Comparison of ENCODE assay signal across 14 mouse cellular contexts in the genomic region with DNA sequence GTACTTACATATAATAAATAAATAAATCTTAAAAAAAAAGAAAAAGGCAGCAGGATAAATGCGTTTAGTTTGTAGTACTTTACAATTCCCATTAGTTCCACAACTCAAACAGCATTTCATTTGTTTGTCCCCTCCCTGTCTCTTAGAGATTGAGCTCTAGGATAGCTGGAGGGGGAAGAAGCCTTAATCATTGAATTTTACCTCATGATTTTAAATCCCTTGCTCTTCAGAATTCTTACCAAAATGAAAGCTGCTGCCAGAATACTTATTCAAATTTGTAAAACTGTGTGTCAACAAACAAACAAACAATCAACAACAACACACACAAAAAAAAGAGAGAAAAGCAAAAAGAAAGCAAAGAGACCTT. TPM values are rescaled to one million over a fixed set of nuclear protein-coding genes. Genes with fewer than 3 reads are reported as not detected.
DNase-seq lines count a peak whose midpoint lies in the region; ATAC-seq and TF ChIP-seq lines count a peak whose summit lies in the region.
"Had no signal": no experiment of that assay in that cellular context is flagged by ENCODE, and none has a peak within 500 bp of the region (broad histone marks: within the 10 kb centered on the region; RNA-seq: fewer than 3 reads in every experiment).

No protein-coding gene starts in this region.

- H3K36me3 ChIP-seq in heart, postnatal 0 days (replicated peaks; ENCODE audit: control insufficient read depth, insufficient read depth, low read length) = no peaks in the 10 kb centered on the region
- no peaks in the 10 kb centered on the region for H3K36me3 ChIP-seq in lung, postnatal 0 days (ENCODE audit: insufficient read depth, low read length)
- no peaks in the 10 kb centered on the region for H3K36me3 ChIP-seq in embryonic facial prominence, embryonic 14.5 days (ENCODE audit: control insufficient read depth, insufficient read depth, low read length)
- H3K36me3 ChIP-seq in liver, embryonic 16.5 days (ENCODE audit: control insufficient read depth, insufficient read depth) = peaks cover under 1% of the 10 kb centered on the region; the same call in 1 of the 2 replicates
- H3K36me3 ChIP-seq: midbrain, embryonic 12.5 days had no signal

- H3K9me3 ChIP-seq in heart, postnatal 0 days (replicated peaks; ENCODE audit: control insufficient read depth, low read length) = no peaks in the 10 kb centered on the region
- no peaks in the 10 kb centered on the region for H3K9me3 ChIP-seq in lung, postnatal 0 days (ENCODE audit: low read length)
- H3K9me3 ChIP-seq in embryonic facial prominence, embryonic 14.5 days (ENCODE audit: control insufficient read depth, low read length) = no peaks in the 10 kb centered on the region
- H3K9me3 ChIP-seq in liver, embryonic 16.5 days (replicated peaks; ENCODE audit: control insufficient read depth, low read length) = no peaks in the 10 kb centered on the region
- H3K9me3 ChIP-seq: midbrain, embryonic 12.5 days had no signal

- no peak overlapping the region for H3K4me3 ChIP-seq in heart, postnatal 0 days (ENCODE audit: low read depth, low read length)
- H3K4me3 ChIP-seq in lung, postnatal 0 days (ENCODE audit: low read depth, low read length) = no peak overlapping the region
- no peak overlapping the region for H3K4me3 ChIP-seq in embryonic facial prominence, embryonic 14.5 days (ENCODE audit: low read depth, low read length)
- H3K4me3 ChIP-seq in liver, embryonic 16.5 days (ENCODE audit: low read depth, low read length) = no peak overlapping the region; the same call in 1 of the 2 replicates

- H3K27ac ChIP-seq in heart, postnatal 0 days (ENCODE audit: low read depth) = peak overlapping the region; percentile 99; the same call in 1 of the 2 replicates
- H3K27ac ChIP-seq in lung, postnatal 0 days (ENCODE audit: low read length) = peak overlapping the region; percentile 95
- H3K27ac ChIP-seq in embryonic facial prominence, embryonic 14.5 days (replicated peaks; ENCODE audit: low read depth, low read length) = peak overlapping the region; percentile 100
- H3K27ac ChIP-seq in liver, embryonic 16.5 days (ENCODE audit: low read length) = peak overlapping the region; percentile 100

- H3K4me2 ChIP-seq in heart, postnatal 0 days (ENCODE audit: low read depth, low read length) = no peak overlapping the region
- H3K4me2 ChIP-seq in lung, postnatal 0 days (replicated peaks; ENCODE audit: low read depth, low read length) = no peak overlapping the region
- peak overlapping the region; percentile 78 for H3K4me2 ChIP-seq in embryonic facial prominence, embryonic 14.5 days (ENCODE audit: low read depth, low read length)
- peak overlapping the region; percentile 86 for H3K4me2 ChIP-seq in liver, embryonic 16.5 days (ENCODE audit: low read depth, low read length)

- no peak for TF ChIP-seq CTCF in heart, postnatal 0 days (IDR thresholded peaks at IDR 0.05; ENCODE audit: low read depth)
- TF ChIP-seq CTCF in lung, postnatal 0 days (IDR thresholded peaks at IDR 0.05) = no peak

- no peak overlapping the region for H3K9ac ChIP-seq in heart, postnatal 0 days (replicated peaks; ENCODE audit: low read depth, low read length)
- no peak overlapping the region for H3K9ac ChIP-seq in lung, postnatal 0 days (replicated peaks; ENCODE audit: low read depth)
- H3K9ac ChIP-seq in embryonic facial prominence, embryonic 14.5 days (ENCODE audit: low read depth, low read length) = no peak overlapping the region
- 0 out of 2 replicates have a peak overlapping the region, but pooled peaks have one; percentile 31 for H3K9ac ChIP-seq in liver, embryonic 16.5 days (ENCODE audit: low read depth, low read length)

- peaks cover 17% of the 10 kb centered on the region for H3K4me1 ChIP-seq in heart, postnatal 0 days (ENCODE audit: control insufficient read depth, insufficient read depth)
- peaks cover 3% of the 10 kb centered on the region; the same call in 1 of the 2 replicates for H3K4me1 ChIP-seq in lung, postnatal 0 days (ENCODE audit: insufficient read depth, low read depth, low read length)
- H3K4me1 ChIP-seq in embryonic facial prominence, embryonic 14.5 days (ENCODE audit: control insufficient read depth, insufficient read depth, low read length) = peaks cover 26% of the 10 kb centered on the region
- peaks cover 54% of the 10 kb centered on the region for H3K4me1 ChIP-seq in liver, embryonic 16.5 days (ENCODE audit: control insufficient read depth, low read depth, low read length)

- no peaks in the 10 kb centered on the region for H3K27me3 ChIP-seq in heart, postnatal 0 days (ENCODE audit: control insufficient read depth, insufficient read depth, low read length)
- H3K27me3 ChIP-seq in lung, postnatal 0 days (replicated peaks; ENCODE audit: insufficient read depth, low read length) = no peaks in the 10 kb centered on the region
- H3K27me3 ChIP-seq in embryonic facial prominence, embryonic 14.5 days (replicated peaks; ENCODE audit: control insufficient read depth, insufficient read depth, low read length) = no peaks in the 10 kb centered on the region
- H3K27me3 ChIP-seq in liver, embryonic 16.5 days (ENCODE audit: control insufficient read depth, insufficient read depth, low read depth, low read length) = no peaks in the 10 kb centered on the region
- H3K27me3 ChIP-seq: Patski had no signal

- no peak for TF ChIP-seq EP300 in heart, postnatal 0 days (IDR thresholded peaks at IDR 0.05; ENCODE audit: low read depth)
- no peak for TF ChIP-seq EP300 in lung, postnatal 0 days (IDR thresholded peaks at IDR 0.05)

- WGBS in heart, postnatal 0 days = 85% methylated on average over 1 of the region's 1 CpGs
- WGBS in lung, postnatal 0 days = 64% methylated on average over 1 of the region's 1 CpGs
- whole genome bisulfite sequencing in embryonic facial prominence, embryonic 14.5 days = 86% methylated on average over 1 of the region's 1 CpGs
- WGBS in liver, embryonic 16.5 days (ENCODE audit: insufficient replicate concordance) = 64% methylated on average over 1 of the region's 1 CpGs

- ATAC-seq in heart, postnatal 0 days (ENCODE audit: insufficient read depth, low read depth) = no peak
- ATAC-seq in lung, postnatal 0 days = no peak
- ATAC-seq in embryonic facial prominence, embryonic 14.5 days (ENCODE audit: low read depth) = no peak
- ATAC-seq in liver, embryonic 16.5 days (ENCODE audit: low read depth) = no peak
- ATAC-seq: Patski had no signal

- DNase-seq in heart, postnatal 0 days (ENCODE audit: low spot score) = no peak
- DNase-seq in heart, adult 8-10 months (ENCODE audit: low spot score) = no peak
- DNase-seq in lung, postnatal 0 days (ENCODE audit: low spot score) = no peak
- DNase-seq in lung, postnatal 36 days = no peak
- no peak for DNase-seq in embryonic facial prominence, embryonic 14.5 days (ENCODE audit: low spot score)
- no peak for DNase-seq in adrenal gland, postnatal 10 days
- no peak for DNase-seq in urinary bladder, postnatal 4 days (ENCODE audit: low spot score in 2 of 2)
- DNase-seq: cerebellum, postnatal 36 days had no signal

RNA-seq across cellular contexts. Expression of a gene that starts 1.2 kb away (rescaled TPM):
- total RNA-seq in heart, postnatal 0 days (2014; rRNA removed; ENCODE audit: low replicate concordance) = 88.7 and 119 TPM in 2 replicates
- polyA plus RNA-seq in heart, postnatal 0 days (2015; fragmentation: Nextera tagmentation; extraction: Ambion mirVana) = 0.34 and 0.37 TPM in 2 replicates
- 1 to 10 TPM; 5.9 to 8.4 (median 6.9) TPM for total RNA-seq in heart, adult 8-10 months (2022)
- 1.5 and 1.6 TPM in 2 replicates for polyA plus RNA-seq in lung, postnatal 0 days (2015; fragmentation: Nextera tagmentation; extraction: Ambion mirVana)
- polyA plus RNA-seq in embryonic facial prominence, embryonic 14.5 days (2014; fragmentation: Nextera tagmentation; extraction: Ambion mirVana) = 0.64 and 1.1 TPM in 2 replicates
- polyA plus RNA-seq in liver, embryonic 16.5 days (2015; fragmentation: Nextera tagmentation; extraction: Ambion mirVana) = 1.2 and 1.7 TPM in 2 replicates
- total RNA-seq in adrenal gland, postnatal 10 days (2021) = 10 to 100 TPM; 28.3 to 29.2 TPM

RNA-seq across cellular contexts. Expression of a gene that starts 2.7 kb away (rescaled TPM):
- 13.1 and 19.3 TPM in 2 replicates for total RNA-seq in heart, postnatal 0 days (2014; rRNA removed; ENCODE audit: low replicate concordance)
- 88.8 and 88.9 TPM in 2 replicates for polyA plus RNA-seq in heart, postnatal 0 days (2015; fragmentation: Nextera tagmentation; extraction: Ambion mirVana)
- total RNA-seq in heart, adult 8-10 months (2022) = 10 to 100 TPM; 20.6 to 35.7 (median 31.6) TPM
- polyA plus RNA-seq in lung, postnatal 0 days (2015; fragmentation: Nextera tagmentation; extraction: Ambion mirVana) = 424 and 464 TPM in 2 replicates
- polyA plus RNA-seq in embryonic facial prominence, embryonic 14.5 days (2014; fragmentation: Nextera tagmentation; extraction: Ambion mirVana) = 93.2 and 98.2 TPM in 2 replicates
- 126 and 138 TPM in 2 replicates for polyA plus RNA-seq in liver, embryonic 16.5 days (2015; fragmentation: Nextera tagmentation; extraction: Ambion mirVana)
- total RNA-seq in adrenal gland, postnatal 10 days (2021) = 10 to 100 TPM; 71.1 to 85.2 TPM

RNA-seq across cellular contexts. Expression of a gene that starts 22.0 kb away (rescaled TPM):
- total RNA-seq in heart, postnatal 0 days (2014; rRNA removed; ENCODE audit: low replicate concordance) = 0.04 and 0.43 TPM in 2 replicates
- polyA plus RNA-seq in heart, postnatal 0 days (2015; fragmentation: Nextera tagmentation; extraction: Ambion mirVana) = 1.4 and 2.5 TPM in 2 replicates
- total RNA-seq in heart, adult 8-10 months (2022) = 1 to 10 TPM in 1 of 4 experiments, under 1 TPM in 3; 0.89 to 1.6 (median 0.94) TPM
- polyA plus RNA-seq in lung, postnatal 0 days (2015; fragmentation: Nextera tagmentation; extraction: Ambion mirVana) = 1.8 and 2.2 TPM in 2 replicates
- 1.1 and 1.7 TPM in 2 replicates for polyA plus RNA-seq in embryonic facial prominence, embryonic 14.5 days (2014; fragmentation: Nextera tagmentation; extraction: Ambion mirVana)
- 0.59 and 0.98 TPM in 2 replicates for polyA plus RNA-seq in liver, embryonic 16.5 days (2015; fragmentation: Nextera tagmentation; extraction: Ambion mirVana)
- total RNA-seq in adrenal gland, postnatal 10 days (2021) = under 1 TPM; 0.73 to 0.75 TPM

RNA-seq across cellular contexts. Expression of a gene that starts 22.6 kb away (rescaled TPM):
- 28.2 and 37.7 TPM in 2 replicates for total RNA-seq in heart, postnatal 0 days (2014; rRNA removed; ENCODE audit: low replicate concordance)
- 51.1 and 52.7 TPM in 2 replicates for polyA plus RNA-seq in heart, postnatal 0 days (2015; fragmentation: Nextera tagmentation; extraction: Ambion mirVana)
- 10 to 100 TPM; 60.9 to 70.3 (median 65.5) TPM for total RNA-seq in heart, adult 8-10 months (2022)
- polyA plus RNA-seq in lung, postnatal 0 days (2015; fragmentation: Nextera tagmentation; extraction: Ambion mirVana) = 44.4 and 46.1 TPM in 2 replicates
- 94.3 and 94.7 TPM in 2 replicates for polyA plus RNA-seq in embryonic facial prominence, embryonic 14.5 days (2014; fragmentation: Nextera tagmentation; extraction: Ambion mirVana)
- 46.1 and 47.3 TPM in 2 replicates for polyA plus RNA-seq in liver, embryonic 16.5 days (2015; fragmentation: Nextera tagmentation; extraction: Ambion mirVana)
- 10 to 100 TPM; 82.5 to 86.5 TPM for total RNA-seq in adrenal gland, postnatal 10 days (2021)

RNA-seq across cellular contexts. Expression of a gene that starts 23.8 kb away (rescaled TPM):
- total RNA-seq in heart, postnatal 0 days (2014; rRNA removed; ENCODE audit: low replicate concordance) = not detected in 2 replicates
- not detected in 2 replicates for polyA plus RNA-seq in heart, postnatal 0 days (2015; fragmentation: Nextera tagmentation; extraction: Ambion mirVana)
- not detected for total RNA-seq in heart, adult 8-10 months (2022)
- polyA plus RNA-seq in lung, postnatal 0 days (2015; fragmentation: Nextera tagmentation; extraction: Ambion mirVana) = 0.11 TPM in 1 of 2 replicates, not detected in the other
- polyA plus RNA-seq in embryonic facial prominence, embryonic 14.5 days (2014; fragmentation: Nextera tagmentation; extraction: Ambion mirVana) = 0.13 and 0.15 TPM in 2 replicates
- 0.30 and 0.60 TPM in 2 replicates for polyA plus RNA-seq in liver, embryonic 16.5 days (2015; fragmentation: Nextera tagmentation; extraction: Ambion mirVana)
- under 1 TPM; 0.15 to 0.21 TPM for total RNA-seq in adrenal gland, postnatal 10 days (2021)
- total RNA-seq: granulocyte monocyte progenitor cell, adult 5-6 weeks had no signal
- polyA plus RNA-seq: hindbrain, embryonic 11.5 days; kidney, embryonic 14.5 days had no signal

Comparison
In these comparisons a context has a peak if more than half of its experiments do, and no peak if none do; other contexts are left out.
1. H3K4me2 ChIP-seq: peak in embryonic facial prominence, embryonic 14.5 days (single experiment) and liver, embryonic 16.5 days (single experiment); none in heart, postnatal 0 days (single experiment) and lung, postnatal 0 days (single experiment).
2. Peak in every context shown above with its lines, with median percentiles within 50 percentile points of each other: H3K27ac ChIP-seq.